In the genomic region with DNA sequence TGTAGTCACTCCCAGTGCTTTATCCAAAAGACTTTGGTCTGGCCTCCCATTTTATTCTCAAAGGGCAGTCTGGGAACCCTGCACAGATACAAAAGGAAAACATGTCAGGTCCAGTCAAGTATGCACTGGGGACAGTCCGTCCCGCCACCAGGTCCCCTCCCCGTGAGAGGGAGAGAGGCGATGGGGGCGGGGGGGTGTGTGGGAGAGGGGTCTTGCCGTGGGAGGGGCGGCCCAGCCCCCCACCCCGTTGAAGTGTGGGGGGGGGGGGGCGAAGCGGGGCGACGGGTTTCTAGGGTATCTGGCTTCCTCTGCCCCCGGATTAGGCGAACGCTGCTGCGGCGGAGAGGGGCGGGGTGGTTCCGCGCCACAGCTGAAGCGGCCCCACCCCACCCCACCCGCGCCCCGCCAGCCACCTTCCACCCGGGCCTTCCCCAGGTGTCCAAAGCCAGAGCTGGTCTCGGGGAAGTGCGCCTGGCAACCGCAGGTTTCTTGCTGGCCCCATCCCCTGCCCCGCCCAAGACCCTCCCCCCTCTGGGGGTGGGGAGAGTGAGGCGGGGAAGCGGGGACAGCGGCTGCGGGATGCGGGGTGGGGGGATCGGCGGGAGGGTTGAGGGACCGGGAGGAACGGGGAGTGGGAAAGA, we compare ENCODE assay signal across 8 mouse cellular contexts. TPM values are rescaled to one million over a fixed set of nuclear protein-coding genes. Genes with fewer than 3 reads are reported as not detected.
A peak's percentile ranks its signal among the peaks of the same experiment; 100 is the strongest.
DNase-seq lines count a peak whose midpoint lies in the region; ATAC-seq and TF ChIP-seq lines count a peak whose summit lies in the region.

No protein-coding gene starts in this region.

- H3K4me1 ChIP-seq in lung, adult 2 months (ENCODE audit: control insufficient read depth, insufficient read depth, low read length) = no peaks in the 10 kb centered on the region
- no peaks in the 10 kb centered on the region for H3K4me1 ChIP-seq in liver, embryonic 16.5 days (ENCODE audit: control insufficient read depth, low read depth, low read length)

- WGBS in lung, adult 2 months = under 1% methylated on average over 18 of the region's 38 CpGs
- WGBS in liver, embryonic 16.5 days (ENCODE audit: insufficient replicate concordance) = under 1% methylated on average over 30 of the region's 38 CpGs

- H3K4me2 ChIP-seq in liver, embryonic 16.5 days (ENCODE audit: low read depth, low read length) = no peak overlapping the region

- H3K27ac ChIP-seq in liver, embryonic 16.5 days (ENCODE audit: low read length) = no peak overlapping the region

- 0 out of 2 replicates have a peak overlapping the region, but pooled peaks have one; percentile 51 for H3K9ac ChIP-seq in liver, embryonic 16.5 days (ENCODE audit: low read depth, low read length)

- H3K9me3 ChIP-seq in liver, embryonic 16.5 days (replicated peaks; ENCODE audit: control insufficient read depth, low read length) = no peaks in the 10 kb centered on the region

- no peak for TF ChIP-seq CTCF in lung, adult 2 months (IDR thresholded peaks at IDR 0.05; ENCODE audit: insufficient read depth, low read length)

- no peak for ATAC-seq in liver, embryonic 16.5 days (ENCODE audit: low read depth)

- peak; percentile 34 for DNase-seq in adrenal gland, postnatal 10 days
- DNase-seq in adrenal gland, adult 18-20 months (ENCODE audit: low spot score in 2 of 2) = no peak
- DNase-seq in lung, adult 2 months = no peak
- no peak for DNase-seq in lung, postnatal 36 days
- DNase-seq in embryo, embryonic 11 days = peak; percentile 55
- peak; percentile 50 to 64 for DNase-seq in thymus, adult 18-20 months
- no peak for DNase-seq in frontal cortex, adult 2 months (ENCODE audit: extremely low spot score in 1 of 2, low spot score in 1 of 2)

- H3K27me3 ChIP-seq in liver, embryonic 16.5 days (ENCODE audit: control insufficient read depth, insufficient read depth, low read depth, low read length) = peaks cover 2% of the 10 kb centered on the region; the same call in 1 of the 2 replicates

- H3K36me3 ChIP-seq in liver, embryonic 16.5 days (ENCODE audit: control insufficient read depth, insufficient read depth) = no peaks in the 10 kb centered on the region

- H3K4me3 ChIP-seq in lung, adult 2 months (replicated peaks; ENCODE audit: extremely low read depth, low read depth, low read length) = peak overlapping the region; percentile 27
- no peak overlapping the region for H3K4me3 ChIP-seq in liver, embryonic 16.5 days (ENCODE audit: low read depth, low read length)

- TF ChIP-seq POLR2A in lung, adult 2 months (IDR thresholded peaks at IDR 0.05; ENCODE audit: borderline replicate concordance, extremely low read depth, low read depth, low read length) = no peak

RNA-seq across cellular contexts. Expression of a gene that starts 29.7 kb away (rescaled TPM):
- 1 to 10 TPM; 5.2 to 5.7 TPM for total RNA-seq in adrenal gland, postnatal 10 days (2021)
- total RNA-seq in adrenal gland, adult 18-20 months (2021) = 1 to 10 TPM; 1.8 to 4.6 TPM
- polyA plus RNA-seq in lung, adult 2 months (2012; rRNA removed) = 5.5 and 6.1 TPM in 2 replicates
- 8.5 and 9.4 TPM in 2 replicates for polyA plus RNA-seq in liver, embryonic 16.5 days (2015; fragmentation: Nextera tagmentation; extraction: Ambion mirVana)
- polyA plus RNA-seq in frontal cortex, adult 2 months (2012; rRNA removed) = 3.5 and 3.8 TPM in 2 replicates

Comparison
In these comparisons a context has a peak if more than half of its experiments do, and no peak if none do; other contexts are left out.
1. DNase-seq: peak in adrenal gland, postnatal 10 days (single experiment), embryo, embryonic 11 days (single experiment) and thymus, adult 18-20 months (2 of 2); none in adrenal gland, adult 18-20 months (0 of 2), lung, adult 2 months (single experiment), lung, postnatal 36 days (single experiment) and frontal cortex, adult 2 months (0 of 2).